Mouse (Mus musculus) heart, embryonic 12.5 days (tissue): ENCODE data around the gene Dgat2. TPM values are rescaled to one million over a fixed set of nuclear protein-coding genes. Genes with fewer than 3 reads are reported as not detected.

Experiments
- ATAC-seq: fragments of 200-750 bp; cut with Nextera tagmentation; 2 replicates; pipeline ENCODE4 v1.8.0; 2017; ENCODE audit warnings: moderate TSS enrichment, moderate library complexity; ENCODE audit not compliant: insufficient number of reproducible peaks, low FRiP score
- H3K27ac ChIP-seq: fragments of 300-500 bp; sonication (generic); 2 replicates; pipeline ENCODE4 v1.5.1; 2016; ENCODE audit warnings: mild to moderate bottlenecking, moderate library complexity; ENCODE audit not compliant: poor library complexity, severe bottlenecking
- H3K27me3 ChIP-seq: fragments of 300-500 bp; sonication (generic); replicated peaks from 2 replicates; pipeline ENCODE4 v1.6.1; 2016; ENCODE audit warnings: mild to moderate bottlenecking, moderate library complexity
- H3K36me3 ChIP-seq: fragments of 300-500 bp; sonication (generic); 2 replicates; pipeline ENCODE4 v1.6.1; 2016; ENCODE audit warnings: mild to moderate bottlenecking, moderate library complexity
- H3K4me1 ChIP-seq: fragments of 300-500 bp; sonication (generic); replicated peaks from 2 replicates; pipeline ENCODE4 v1.6.1; 2016; ENCODE audit warnings: mild to moderate bottlenecking
- H3K4me2 ChIP-seq: fragments of 300-500 bp; sonication (generic); 2 replicates; pipeline ENCODE4 v1.6.1; 2016; ENCODE audit warnings: mild to moderate bottlenecking, moderate library complexity
- H3K4me3 ChIP-seq: fragments of 300-500 bp; sonication (generic); 2 replicates; pipeline ENCODE4 v1.5.1; 2016; ENCODE audit warnings: mild to moderate bottlenecking
- H3K9ac ChIP-seq: fragments of 300-500 bp; sonication (generic); 2 replicates; pipeline ENCODE4 v1.6.1; 2016; ENCODE audit warnings: mild to moderate bottlenecking, moderate library complexity
- H3K9me3 ChIP-seq: fragments of 300-500 bp; sonication (generic); replicated peaks from 2 replicates; pipeline ENCODE4 v1.6.1; 2016; ENCODE audit warnings: mild to moderate bottlenecking, moderate library complexity
- WGBS: fragments of 180-500 bp; shearing (Covaris S2); methylation state at CpG from one replicate; pipeline ENCODE4 v1.1.7; 2016; 5-methylcytosine and 5-hydroxymethylcytosine counted together
- polyA plus RNA-seq: library from polyadenylated mRNA; unstranded; fragments of >200 nt; fragmentation: Nextera tagmentation; extraction: Ambion mirVana; gene quantifications from 2 replicates; pipeline ENCODE4 v1.2.1, GENCODE M21; 2016

The Dgat2 gene
- polyA plus RNA-seq, 1 experiment from 2014 or later, result 10.3 TPM

DNA sequence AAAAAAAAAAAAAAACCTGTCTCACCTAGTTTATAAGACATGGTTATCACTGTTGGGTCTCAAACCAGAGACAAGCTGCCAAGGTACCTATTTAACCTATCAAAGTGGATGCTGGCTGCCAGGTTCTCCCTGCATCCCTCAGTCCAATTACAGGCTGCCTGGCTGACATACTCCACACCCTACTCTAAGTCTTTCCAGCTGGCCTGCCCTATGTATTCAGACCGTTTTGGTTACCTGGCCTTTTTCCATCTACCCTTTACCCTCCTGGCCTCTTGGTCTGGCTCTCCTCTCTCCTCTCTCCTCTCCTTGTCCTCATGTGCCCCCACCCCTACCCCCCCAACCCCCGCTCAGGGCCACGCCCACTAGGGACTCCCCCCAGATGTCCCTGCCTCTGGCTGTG is 65.7 kb downstream of the Dgat2 start:
- WGBS, result 67% methylated on average over 3 of the region's 3 CpGs

DNA sequence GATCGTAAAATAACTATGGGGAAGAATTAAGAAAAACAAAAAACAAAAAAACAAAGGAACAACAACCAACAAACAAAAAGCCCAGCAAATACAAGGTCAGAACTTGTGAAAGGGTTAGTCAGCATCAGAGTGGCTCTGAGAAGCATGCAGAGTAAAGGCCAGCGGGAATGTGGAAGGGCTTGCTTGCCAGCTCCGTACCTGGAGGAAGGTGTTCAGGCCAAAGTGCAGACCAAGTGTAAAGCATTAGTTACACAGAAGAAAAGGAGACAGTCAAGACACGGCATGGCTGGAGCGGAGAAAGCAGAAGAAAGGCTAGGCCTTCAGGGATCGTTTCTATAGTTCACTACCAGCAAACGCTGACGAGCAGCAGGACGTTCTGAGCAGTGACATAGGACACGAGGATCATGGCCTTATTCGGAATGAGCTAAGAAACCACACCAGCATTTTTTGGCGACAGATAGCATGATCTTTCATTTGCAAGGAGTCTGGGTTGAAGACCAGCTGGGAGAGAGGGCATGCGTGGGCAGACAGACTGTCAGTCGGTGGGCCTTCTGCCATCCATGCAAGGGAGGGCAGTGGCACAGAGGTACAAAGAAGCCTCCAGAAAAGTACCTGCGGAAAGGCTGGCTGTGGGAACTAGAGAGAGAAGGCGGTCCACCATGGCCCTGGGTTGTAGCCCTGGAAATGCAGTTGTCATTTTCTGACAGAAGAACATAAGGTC is 68.4 kb downstream of the Dgat2 start:
- H3K9me3 ChIP-seq, result no peaks in the 10 kb centered on the region
- no peak overlapping the region for H3K27ac ChIP-seq
- H3K36me3 ChIP-seq, result 0 out of 2 replicates have a peak, but pooled peaks cover 8% of the 10 kb centered on the region
- H3K27me3 ChIP-seq, result no peaks in the 10 kb centered on the region
- peaks cover 22% of the 10 kb centered on the region for H3K4me1 ChIP-seq
- WGBS, result 86% methylated on average over 16 of the region's 16 CpGs
- no peak overlapping the region for H3K9ac ChIP-seq
- no peak overlapping the region for H3K4me2 ChIP-seq
- ATAC-seq, result no peak
- no peak overlapping the region for H3K4me3 ChIP-seq

More for the DNA sequence above, 65.7 kb downstream of the Dgat2 start:
- Histone ChIP-seq H3K27me3 (no peaks in the 10 kb centered on the region), H3K9me3 (no peaks in the 10 kb centered on the region), H3K4me1 (peaks cover 30% of the 10 kb centered on the region), H3K4me2 (no peak overlapping the region), H3K27ac (no peak overlapping the region), H3K4me3 (no peak overlapping the region), H3K36me3 (0 out of 2 replicates have a peak, but pooled peaks cover 8% of the 10 kb centered on the region), H3K9ac (no peak overlapping the region)
- ATAC-seq, result no peak

DNA sequence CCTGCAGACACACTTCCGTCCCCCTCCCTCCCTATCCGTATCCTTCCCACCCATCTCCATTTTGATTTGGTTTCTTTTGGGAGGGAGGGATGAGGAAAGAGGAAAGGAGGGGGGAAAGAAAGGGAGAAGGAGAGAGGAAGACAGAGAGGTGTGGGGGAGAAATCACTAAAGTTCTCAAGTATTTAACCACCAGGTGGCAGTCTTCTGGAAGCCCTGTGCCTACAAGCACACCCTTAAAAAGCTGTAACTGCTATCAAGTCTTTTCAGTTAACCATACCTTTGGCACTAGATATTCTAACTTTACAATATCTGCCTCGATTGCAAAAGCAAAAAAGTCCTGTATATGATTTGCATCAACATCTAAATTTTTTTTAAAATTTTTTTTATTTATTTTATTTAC is 75.0 kb downstream of the Dgat2 start:
- H3K9me3 ChIP-seq, result no peaks in the 10 kb centered on the region
- 50% methylated on average over 3 of the region's 3 CpGs for WGBS
- H3K36me3 ChIP-seq, result no peaks in the 10 kb centered on the region
- H3K27me3 ChIP-seq, result no peaks in the 10 kb centered on the region
- no peak overlapping the region for H3K27ac ChIP-seq
- H3K4me2 ChIP-seq, result no peak overlapping the region
- ATAC-seq, result no peak
- H3K4me3 ChIP-seq, result no peak overlapping the region
- no peak overlapping the region; the same call in 1 of the 2 replicates for H3K9ac ChIP-seq
- peaks cover 20% of the 10 kb centered on the region for H3K4me1 ChIP-seq

DNA sequence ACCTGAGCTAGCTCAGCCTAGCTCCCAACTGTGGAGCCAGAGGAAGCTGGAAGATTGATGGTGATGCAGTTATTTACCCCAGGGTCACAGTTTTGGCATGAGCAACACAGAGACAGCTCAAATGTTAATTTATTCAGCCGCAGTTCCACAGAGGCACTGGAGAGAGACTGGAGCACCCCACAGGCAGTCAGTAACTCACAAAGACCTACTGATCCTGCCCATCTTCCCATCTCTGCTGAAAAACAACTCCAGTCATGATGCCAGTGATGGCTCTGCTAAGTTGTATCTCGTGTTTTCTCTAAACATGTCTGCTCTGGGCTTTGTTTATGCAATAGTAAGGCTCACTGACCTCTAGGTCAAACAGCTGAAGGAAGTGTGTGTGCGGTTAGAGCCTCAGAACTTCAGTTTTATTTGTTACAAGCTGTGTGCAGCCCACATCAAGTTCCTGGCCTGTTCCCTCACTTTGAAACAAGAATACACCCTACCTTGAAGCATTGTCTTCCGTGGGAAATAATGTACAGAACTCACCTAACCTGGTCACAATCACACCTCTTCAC is 75.7 kb downstream of the Dgat2 start:
- ATAC-seq, result no peak
- H3K27ac ChIP-seq, result no peak overlapping the region
- no peaks in the 10 kb centered on the region for H3K36me3 ChIP-seq
- H3K9ac ChIP-seq, result no peak overlapping the region
- H3K9me3 ChIP-seq, result no peaks in the 10 kb centered on the region
- peaks cover 27% of the 10 kb centered on the region for H3K4me1 ChIP-seq
- H3K4me2 ChIP-seq, result no peak overlapping the region
- H3K4me3 ChIP-seq, result no peak overlapping the region
- H3K27me3 ChIP-seq, result no peaks in the 10 kb centered on the region
- 67% methylated on average over 4 of the region's 4 CpGs for WGBS

Other genes starting within 250 kb of the Dgat2 start
- 18.8 and 19.6 TPM in 2 replicates for gene Uvrag, start 41.6 kb downstream of the Dgat2 start, polyA plus RNA-seq
- gene Mogat2, start 55.9 kb upstream of the Dgat2 start, polyA plus RNA-seq, result 2.5 and 3.1 TPM in 2 replicates
- 3.0 and 3.4 TPM in 2 replicates for gene Map6, start 84.7 kb upstream of the Dgat2 start, polyA plus RNA-seq
- gene Serpinh1, start 170.5 kb upstream of the Dgat2 start, polyA plus RNA-seq, result 1,302 and 1,316 TPM in 2 replicates
- 28.5 and 28.8 TPM in 2 replicates for gene Gdpd5, start 198.7 kb upstream of the Dgat2 start, polyA plus RNA-seq